Mouse (Mus musculus) heart, embryonic 15.5 days (tissue): ENCODE measurements at regions not wholly inside any gene's neighbourhood (a gene's known extent, or its start where the extent isn't known, plus 50 kb on each side); places are given as distances from the start of the nearest gene placed in this dataset.

ENCODE experiments used
- ATAC-seq: fragments of 200-750 bp; cut with Nextera tagmentation; replicated peaks from 2 replicates; pipeline ENCODE4 v1.8.0; 2017; ENCODE audit warnings: low read depth, moderate TSS enrichment; ENCODE audit not compliant: insufficient number of reproducible peaks, insufficient read depth, low FRiP score
- H3K27ac ChIP-seq: fragments of 300-500 bp; sonication (generic); 2 replicates; pipeline ENCODE4 v1.5.1; 2015; ENCODE audit warnings: mild to moderate bottlenecking, inconsistent platforms
- H3K27me3 ChIP-seq: fragments of 300-500 bp; sonication (generic); 2 replicates; pipeline ENCODE4 v1.6.1; 2015; ENCODE audit warnings: inconsistent platforms
- H3K36me3 ChIP-seq: fragments of 300-500 bp; sonication (generic); 2 replicates; pipeline ENCODE4 v1.6.1; 2015; ENCODE audit warnings: mild to moderate bottlenecking, inconsistent platforms
- H3K4me1 ChIP-seq: fragments of 300-500 bp; sonication (generic); replicated peaks from 2 replicates; pipeline ENCODE4 v1.6.1; 2015; ENCODE audit warnings: inconsistent platforms
- H3K4me2 ChIP-seq: fragments of 300-500 bp; sonication (generic); 2 replicates; pipeline ENCODE4 v1.6.1; 2015; ENCODE audit warnings: inconsistent platforms, mild to moderate bottlenecking, moderate library complexity
- H3K4me3 ChIP-seq: fragments of 300-500 bp; sonication (generic); 2 replicates; pipeline ENCODE4 v1.5.1; 2015; ENCODE audit warnings: mild to moderate bottlenecking, inconsistent platforms
- H3K9ac ChIP-seq: fragments of 300-500 bp; sonication (generic); 2 replicates; pipeline ENCODE4 v1.6.1; 2015; ENCODE audit warnings: mild to moderate bottlenecking, inconsistent platforms
- H3K9me3 ChIP-seq: fragments of 300-500 bp; sonication (generic); replicated peaks from 2 replicates; pipeline ENCODE4 v1.6.1; 2016; ENCODE audit warnings: inconsistent platforms
- WGBS: fragments of 180-500 bp; shearing (Covaris S2); methylation state at CpG from one replicate; pipeline ENCODE4 v1.1.7; 2015; ENCODE audit warnings: mixed read lengths; 5-methylcytosine and 5-hydroxymethylcytosine counted together

DNA sequence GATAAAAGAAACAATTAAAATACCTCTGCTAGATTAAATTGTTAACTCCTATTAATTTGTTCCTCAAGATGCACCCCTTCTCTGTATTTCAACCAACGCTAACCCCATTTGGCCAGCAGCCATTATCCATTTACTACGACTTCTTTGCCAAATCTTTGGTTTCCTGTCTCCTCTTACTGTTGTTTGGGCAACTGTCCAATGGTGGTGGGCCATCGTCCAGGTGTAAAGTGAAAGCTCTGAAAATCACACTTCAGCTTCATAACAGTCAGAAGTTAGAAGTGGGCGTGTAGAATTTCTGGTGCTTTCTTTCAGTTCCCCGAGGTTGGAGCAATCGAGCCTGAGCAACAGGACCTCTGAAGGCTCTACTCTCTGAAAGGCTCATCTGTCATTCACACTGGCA is 66.8 kb upstream of the Zbtb20 start:
- no peaks in the 10 kb centered on the region for H3K9me3 ChIP-seq
- no peak overlapping the region for H3K4me2 ChIP-seq
- no peaks in the 10 kb centered on the region for H3K27me3 ChIP-seq
- H3K36me3 ChIP-seq: no peaks in the 10 kb centered on the region
- H3K4me3 ChIP-seq: no peak overlapping the region
- H3K27ac ChIP-seq: no peak overlapping the region
- H3K4me1 ChIP-seq: no peaks in the 10 kb centered on the region
- H3K9ac ChIP-seq: no peak overlapping the region
- no peak for ATAC-seq
- WGBS: 46% methylated on average over 6 of the region's 6 CpGs

DNA sequence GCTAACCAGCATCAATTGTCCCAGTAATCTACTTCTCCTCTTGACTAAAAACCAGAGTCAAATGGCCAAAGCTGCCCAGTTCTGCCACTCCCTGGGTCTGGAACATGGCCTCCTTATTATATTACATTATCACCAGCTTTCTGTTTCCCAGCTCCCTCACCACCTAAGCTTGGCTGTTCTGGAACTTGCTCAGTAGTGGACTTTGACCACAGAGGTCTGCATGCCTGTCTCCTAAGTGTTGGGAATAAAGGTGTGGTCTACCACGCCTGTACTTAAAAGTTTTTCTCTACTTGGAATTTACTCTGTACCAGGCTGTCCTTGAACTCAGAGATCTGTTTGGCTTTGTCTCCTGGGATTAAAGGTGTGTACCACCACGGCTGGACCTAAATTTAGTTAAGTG is 68.1 kb upstream of the Zbtb20 start:
- no peak overlapping the region for H3K4me3 ChIP-seq
- H3K36me3 ChIP-seq: no peaks in the 10 kb centered on the region
- H3K4me1 ChIP-seq: no peaks in the 10 kb centered on the region
- H3K27me3 ChIP-seq: no peaks in the 10 kb centered on the region
- H3K9me3 ChIP-seq: no peaks in the 10 kb centered on the region
- no peak for ATAC-seq
- H3K9ac ChIP-seq: no peak overlapping the region
- no peak overlapping the region for H3K27ac ChIP-seq
- H3K4me2 ChIP-seq: no peak overlapping the region
- WGBS: 78% methylated on average over 2 of the region's 2 CpGs

DNA sequence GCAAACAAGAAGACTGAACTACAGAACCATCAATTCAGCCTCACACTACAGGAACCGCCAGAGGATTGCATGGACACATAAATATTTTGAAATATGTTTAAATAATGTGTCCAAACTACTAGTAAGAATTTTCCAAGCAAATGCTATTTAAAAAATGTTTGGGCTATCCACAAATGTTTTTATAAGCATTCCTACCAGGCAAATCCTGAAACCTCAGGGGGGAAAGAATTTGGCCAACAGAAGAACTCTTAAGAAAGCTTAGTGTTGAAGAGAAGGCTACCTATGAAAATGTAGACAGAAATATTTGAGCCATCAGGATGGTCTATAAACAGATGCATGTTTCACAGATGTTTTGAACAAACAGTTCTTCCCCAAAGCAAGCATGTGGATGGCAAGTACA is 72.1 kb upstream of the Zbtb20 start:
- Histone ChIP-seq H3K4me3 (no peak overlapping the region), H3K4me1 (0 out of 2 replicates have a peak, but pooled peaks cover 2% of the 10 kb centered on the region), H3K4me2 (no peak overlapping the region), H3K9ac (no peak overlapping the region), H3K9me3 (no peaks in the 10 kb centered on the region), H3K27me3 (no peaks in the 10 kb centered on the region), H3K36me3 (no peaks in the 10 kb centered on the region), H3K27ac (no peak overlapping the region)
- WGBS: 70% methylated on average over 1 of the region's 1 CpGs
- ATAC-seq: no peak

DNA sequence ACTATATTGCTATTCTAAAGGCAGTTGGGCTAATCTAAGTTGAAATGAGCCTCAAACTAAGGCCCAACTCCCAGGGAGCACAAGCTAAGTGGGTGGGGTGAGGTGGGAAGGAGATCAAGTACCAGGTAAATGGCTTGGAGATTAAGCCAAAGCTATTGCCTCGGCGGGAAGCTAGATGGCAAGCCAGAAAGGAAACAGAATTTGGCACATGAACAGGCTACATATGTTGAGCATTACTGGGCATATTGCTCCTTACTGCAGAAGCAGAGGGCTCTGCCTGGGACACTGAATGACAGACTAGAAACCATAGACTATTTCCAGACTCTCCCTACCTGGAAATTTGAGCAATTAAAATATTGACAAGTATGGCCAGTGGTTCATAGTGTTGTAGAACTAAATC is 83.1 kb upstream of the Zbtb20 start:
- no peak for ATAC-seq

DNA sequence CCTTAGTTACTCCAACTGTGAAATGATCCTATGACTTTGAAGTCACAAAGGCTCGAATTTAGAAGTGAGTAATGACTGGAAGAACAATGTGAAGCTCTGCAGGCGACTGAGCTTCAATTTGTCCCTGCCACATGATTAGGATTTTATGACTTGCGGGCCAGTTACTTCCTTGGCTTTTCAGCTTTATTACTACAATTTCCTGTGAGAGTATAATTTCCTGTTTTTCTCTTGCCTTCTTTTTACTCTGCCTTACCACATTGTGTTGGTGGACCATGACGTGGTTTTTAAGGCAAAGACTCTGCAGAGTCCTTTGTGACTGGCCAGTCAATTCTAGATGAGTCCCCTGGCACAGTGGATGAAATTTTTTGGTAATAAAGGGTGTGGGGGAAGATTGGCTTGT is 91.0 kb upstream of the Zbtb20 start:
- peaks cover 23% of the 10 kb centered on the region for H3K4me1 ChIP-seq
- no peak overlapping the region for H3K4me2 ChIP-seq
- no peak overlapping the region for H3K9ac ChIP-seq
- no peaks in the 10 kb centered on the region for H3K27me3 ChIP-seq
- 53% methylated on average over 4 of the region's 4 CpGs for WGBS
- H3K9me3 ChIP-seq: no peaks in the 10 kb centered on the region
- H3K27ac ChIP-seq: no peak overlapping the region
- H3K4me3 ChIP-seq: no peak overlapping the region
- no peaks in the 10 kb centered on the region for H3K36me3 ChIP-seq
- no peak for ATAC-seq

More for the DNA sequence above, 83.1 kb upstream of the Zbtb20 start:
- Histone ChIP-seq H3K36me3 (no peaks in the 10 kb centered on the region), H3K27ac (no peak overlapping the region), H3K4me3 (no peak overlapping the region), H3K9ac (no peak overlapping the region), H3K9me3 (no peaks in the 10 kb centered on the region), H3K4me2 (no peak overlapping the region), H3K4me1 (no peaks in the 10 kb centered on the region), H3K27me3 (no peaks in the 10 kb centered on the region)
- 52% methylated on average over 2 of the region's 2 CpGs for WGBS

DNA sequence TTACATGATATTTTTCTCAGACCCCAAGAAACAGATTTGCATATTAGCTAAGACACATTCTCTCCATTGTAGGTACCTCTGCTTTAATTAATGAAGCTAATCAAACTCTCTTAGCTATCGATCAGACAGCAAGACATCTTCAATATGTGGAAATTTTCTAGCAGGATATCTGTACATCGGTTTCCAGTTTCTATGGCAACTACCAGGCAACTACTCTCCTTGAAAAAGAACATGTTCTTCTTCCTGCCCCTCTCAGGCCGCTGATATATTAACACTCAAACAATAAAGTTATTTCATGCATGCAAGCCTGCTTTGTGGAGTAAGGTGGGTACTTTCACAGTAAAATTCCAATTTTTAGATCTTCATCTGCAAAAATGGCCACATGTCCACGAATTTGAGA is 91.7 kb upstream of the Zbtb20 start:
- Histone ChIP-seq H3K9me3 (no peaks in the 10 kb centered on the region), H3K27me3 (no peaks in the 10 kb centered on the region), H3K4me2 (no peak overlapping the region), H3K36me3 (no peaks in the 10 kb centered on the region), H3K4me1 (peaks cover 26% of the 10 kb centered on the region), H3K4me3 (no peak overlapping the region), H3K9ac (no peak overlapping the region), H3K27ac (no peak overlapping the region)
- ATAC-seq: no peak
- 66% methylated on average over 4 of the region's 4 CpGs for WGBS

DNA sequence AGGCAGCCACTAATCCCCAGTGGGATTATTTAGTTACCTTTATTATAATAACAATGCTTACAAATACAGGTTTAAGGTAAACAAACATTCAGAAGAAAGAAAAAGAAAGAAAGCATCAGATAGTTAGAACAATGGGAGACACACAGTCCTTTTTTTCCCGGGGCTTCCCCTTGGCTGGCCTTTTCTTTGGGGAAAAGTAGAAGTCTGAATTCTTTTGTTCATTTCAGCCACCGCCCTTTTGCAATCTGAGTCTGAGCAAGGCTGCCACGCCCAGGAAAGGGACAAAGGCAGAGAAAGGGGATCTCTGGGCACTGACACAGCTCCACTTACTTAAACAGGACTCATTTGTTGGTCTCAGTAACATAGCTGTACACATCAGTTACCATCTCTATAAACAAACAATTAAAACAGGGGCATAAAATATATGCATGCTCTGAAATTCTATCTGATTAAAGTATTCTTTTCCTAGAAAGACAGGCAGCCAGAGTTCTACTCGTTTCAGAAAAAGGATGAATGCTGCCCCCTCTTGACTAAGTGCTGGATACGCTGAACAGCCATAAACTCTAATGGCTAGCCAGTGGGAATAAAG is 93.5 kb upstream of the Zbtb20 start:
- ATAC-seq: peak; percentile 73; the same call in 1 of the 2 replicates
- WGBS: under 1% methylated on average over 5 of the region's 5 CpGs
- H3K4me1 ChIP-seq: peaks cover 26% of the 10 kb centered on the region
- peak overlapping the region; percentile 76 for H3K27ac ChIP-seq
- H3K27me3 ChIP-seq: no peaks in the 10 kb centered on the region
- H3K9me3 ChIP-seq: no peaks in the 10 kb centered on the region
- H3K9ac ChIP-seq: no peak overlapping the region
- H3K4me2 ChIP-seq: peak overlapping the region; percentile 48
- no peaks in the 10 kb centered on the region for H3K36me3 ChIP-seq
- peak overlapping the region; percentile 11; the same call in 1 of the 2 replicates for H3K4me3 ChIP-seq

DNA sequence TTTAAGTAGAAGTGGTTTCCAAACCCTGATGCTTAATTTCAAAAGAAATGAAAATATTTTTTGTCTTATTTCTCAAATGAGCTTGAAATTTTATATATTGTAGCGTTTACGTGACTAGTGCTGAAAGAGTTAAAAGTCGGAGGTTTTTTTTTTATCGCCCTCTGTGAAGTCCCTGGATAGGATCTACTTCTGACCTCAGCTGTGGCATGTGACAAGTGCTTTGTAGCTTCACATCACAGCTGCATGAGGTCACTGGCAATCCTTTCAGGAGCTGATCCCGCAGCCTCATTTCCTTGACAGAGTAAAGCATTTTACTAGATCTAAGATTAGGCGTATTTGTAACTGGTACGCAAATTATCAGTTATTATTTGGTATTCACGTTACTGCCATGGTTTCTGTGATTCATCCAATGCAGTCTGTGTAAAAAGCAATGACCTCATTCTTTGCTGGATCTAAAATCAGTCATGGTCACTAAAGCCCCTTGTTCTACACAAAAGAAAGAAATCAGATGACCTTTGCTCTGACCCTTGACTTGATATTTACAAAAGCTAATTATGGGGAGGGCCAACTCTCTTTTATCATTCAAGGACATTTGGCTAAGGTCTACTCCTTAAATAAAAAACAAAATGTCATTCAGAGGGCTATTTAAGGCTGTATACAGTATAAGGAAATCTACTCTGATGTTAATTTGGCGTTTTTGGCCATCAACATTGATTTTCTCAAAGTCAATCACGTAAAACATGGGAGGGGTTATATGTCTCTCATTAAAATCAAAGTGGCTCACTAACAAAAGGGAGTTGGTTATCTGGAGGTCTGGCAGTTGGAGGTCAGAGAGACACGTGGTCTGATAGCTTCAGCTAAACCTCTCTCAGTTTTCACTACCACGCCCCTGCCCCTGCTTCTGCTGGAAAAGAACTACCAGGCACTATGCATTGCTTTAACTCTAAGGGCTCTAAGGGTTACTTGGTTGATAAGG is 94.3 kb upstream of the Zbtb20 start:
- H3K4me1 ChIP-seq: peaks cover 26% of the 10 kb centered on the region
- H3K9ac ChIP-seq: no peak overlapping the region
- no peaks in the 10 kb centered on the region for H3K36me3 ChIP-seq
- H3K4me3 ChIP-seq: no peak overlapping the region; the same call in 1 of the 2 replicates
- H3K4me2 ChIP-seq: peak overlapping the region; percentile 48
- 8% methylated on average over 12 of the region's 12 CpGs for WGBS
- H3K9me3 ChIP-seq: no peaks in the 10 kb centered on the region
- peak overlapping the region; percentile 76 for H3K27ac ChIP-seq
- no peaks in the 10 kb centered on the region for H3K27me3 ChIP-seq
- peak; percentile 73 for ATAC-seq

DNA sequence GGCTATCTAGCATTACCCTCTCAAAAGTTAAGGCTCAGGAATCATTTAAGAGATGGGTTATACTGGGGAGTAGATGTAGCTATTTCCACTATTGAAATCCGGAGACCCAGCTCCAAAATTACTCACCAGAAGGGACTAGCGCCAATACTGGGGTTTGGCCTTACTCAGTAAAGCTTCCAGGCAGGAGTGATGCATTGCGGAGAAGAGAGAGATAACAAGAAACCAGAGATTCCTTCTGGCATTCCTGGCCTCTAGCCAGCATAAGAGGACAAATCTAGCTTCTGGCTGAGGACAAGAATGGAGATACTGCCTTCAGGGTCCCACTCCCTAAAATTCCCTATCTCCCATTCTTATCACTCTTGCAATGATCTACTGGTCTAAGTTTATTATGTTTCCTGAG is 95.7 kb upstream of the Zbtb20 start:
- Histone ChIP-seq H3K4me3 (no peak overlapping the region), H3K27ac (peak overlapping the region; percentile 62), H3K4me2 (no peak overlapping the region), H3K27me3 (no peaks in the 10 kb centered on the region), H3K4me1 (peaks cover 26% of the 10 kb centered on the region), H3K9me3 (no peaks in the 10 kb centered on the region), H3K36me3 (no peaks in the 10 kb centered on the region), H3K9ac (no peak overlapping the region)
- ATAC-seq: no peak
- WGBS: 21% methylated on average over 3 of the region's 3 CpGs

DNA sequence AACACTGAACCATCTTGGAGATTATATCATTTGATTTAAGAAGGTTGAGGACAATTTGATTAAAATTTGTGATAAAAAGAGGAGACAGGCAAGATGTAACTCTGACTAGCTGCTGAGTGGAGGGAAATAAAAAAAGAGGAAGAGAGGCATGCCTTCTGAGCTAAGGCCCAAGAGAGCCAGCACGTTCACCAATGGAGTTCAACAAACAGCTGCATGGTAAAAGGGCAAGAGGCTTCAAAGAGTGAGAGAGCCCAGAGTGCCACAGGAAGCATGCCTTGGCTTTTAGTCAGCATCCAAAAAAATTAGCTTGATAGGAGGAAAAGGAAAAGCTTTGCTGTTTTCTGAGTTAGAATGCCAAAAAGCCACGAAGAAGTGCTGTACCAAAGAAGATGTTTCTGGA is 103.0 kb upstream of the Zbtb20 start:
- 35% methylated on average over 2 of the region's 2 CpGs for WGBS
- no peak overlapping the region for H3K4me2 ChIP-seq

DNA sequence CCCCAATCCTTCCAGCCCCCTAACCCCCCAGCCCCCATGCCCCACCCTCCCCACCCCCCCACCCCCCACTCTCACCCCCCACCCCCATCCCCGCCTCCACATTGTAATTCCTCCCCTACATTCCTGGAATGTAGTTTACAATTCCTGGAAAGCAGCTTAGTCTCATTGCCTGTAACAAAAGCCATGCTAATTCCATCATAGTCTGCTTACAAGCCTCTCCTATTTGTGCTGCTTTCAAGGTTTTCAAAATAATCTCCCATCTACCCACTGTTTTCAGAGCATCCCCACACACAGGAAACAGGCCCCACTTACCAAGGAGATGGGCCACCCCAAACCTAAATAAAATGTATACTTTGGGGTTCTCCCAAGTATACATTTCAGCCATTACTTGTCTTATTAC is 105.5 kb upstream of the Zbtb20 start:
- H3K4me2 ChIP-seq: no peak overlapping the region

More for the DNA sequence above, 103.0 kb upstream of the Zbtb20 start:
- Histone ChIP-seq H3K4me3 (no peak overlapping the region), H3K9me3 (no peaks in the 10 kb centered on the region), H3K36me3 (no peaks in the 10 kb centered on the region), H3K4me1 (no peaks in the 10 kb centered on the region), H3K27ac (no peak overlapping the region), H3K27me3 (no peaks in the 10 kb centered on the region), H3K9ac (no peak overlapping the region)
- no peak for ATAC-seq

More for the DNA sequence above, 105.5 kb upstream of the Zbtb20 start:
- WGBS: 75% methylated on average over 1 of the region's 1 CpGs
- H3K9ac ChIP-seq: no peak overlapping the region
- no peak for ATAC-seq
- H3K9me3 ChIP-seq: no peaks in the 10 kb centered on the region
- no peaks in the 10 kb centered on the region for H3K27me3 ChIP-seq
- H3K36me3 ChIP-seq: no peaks in the 10 kb centered on the region
- no peak overlapping the region for H3K27ac ChIP-seq
- H3K4me1 ChIP-seq: no peaks in the 10 kb centered on the region
- no peak overlapping the region for H3K4me3 ChIP-seq
